Mouse (Mus musculus) CH12F3 (cell line): ENCODE data around the gene Ebi3.

Experiments used
- in situ Hi-C: fragments of 300-500 bp; cut with MboI; formaldehyde crosslinking; loops from 2 replicates; pipeline ENCODE4 v1.14.3; 2020; ENCODE audit warnings: low sequenced_read_pairs

The Ebi3 gene

DNA sequence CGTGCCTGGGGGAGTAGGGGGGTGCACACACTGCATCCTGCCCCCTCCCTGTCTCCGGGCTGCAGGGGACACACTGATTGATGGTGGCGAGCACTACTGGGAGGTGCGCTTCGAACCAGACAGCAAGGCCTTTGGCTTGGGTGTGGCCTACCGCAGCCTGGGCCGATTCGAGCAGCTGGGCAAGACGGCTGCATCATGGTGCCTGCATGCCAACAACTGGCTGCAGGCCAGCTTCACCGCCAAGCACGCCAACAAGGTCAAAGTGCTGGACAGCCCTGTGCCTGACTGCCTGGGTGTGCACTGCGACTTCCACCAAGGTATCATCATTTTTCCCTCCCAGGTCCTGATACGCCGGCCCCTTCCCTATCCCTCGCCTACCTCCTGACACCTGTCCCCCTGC lies 43.6 kb downstream of the Ebi3 start:
- in situ Hi-C loops: no loop called here

- in situ Hi-C loops: no loop called here
Observed at GRCm38 (mm10) chr17:55999794-56000499, 47.5 kb downstream of the Ebi3 start.

DNA sequence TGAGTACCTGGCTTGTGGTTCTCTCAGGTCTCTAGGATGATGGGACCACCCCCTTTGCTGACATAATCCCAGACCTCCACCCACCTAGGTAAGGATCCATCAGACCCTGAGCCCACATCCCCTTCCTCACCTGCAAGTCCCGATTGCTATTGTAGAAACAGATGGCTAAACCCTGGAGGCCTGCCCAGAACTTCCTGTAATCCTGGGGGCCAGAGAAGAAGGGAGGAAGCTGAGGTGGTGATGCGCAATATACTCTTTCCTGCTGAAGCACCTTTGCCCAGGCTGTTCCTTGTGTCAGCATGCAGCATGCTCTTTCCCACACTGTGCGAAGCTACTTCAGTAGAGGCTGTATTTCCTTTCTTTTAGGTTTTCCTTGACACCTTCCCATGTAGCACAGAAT lies 50.6 kb downstream of the Ebi3 start:
- in situ Hi-C loops: no loop called here

DNA sequence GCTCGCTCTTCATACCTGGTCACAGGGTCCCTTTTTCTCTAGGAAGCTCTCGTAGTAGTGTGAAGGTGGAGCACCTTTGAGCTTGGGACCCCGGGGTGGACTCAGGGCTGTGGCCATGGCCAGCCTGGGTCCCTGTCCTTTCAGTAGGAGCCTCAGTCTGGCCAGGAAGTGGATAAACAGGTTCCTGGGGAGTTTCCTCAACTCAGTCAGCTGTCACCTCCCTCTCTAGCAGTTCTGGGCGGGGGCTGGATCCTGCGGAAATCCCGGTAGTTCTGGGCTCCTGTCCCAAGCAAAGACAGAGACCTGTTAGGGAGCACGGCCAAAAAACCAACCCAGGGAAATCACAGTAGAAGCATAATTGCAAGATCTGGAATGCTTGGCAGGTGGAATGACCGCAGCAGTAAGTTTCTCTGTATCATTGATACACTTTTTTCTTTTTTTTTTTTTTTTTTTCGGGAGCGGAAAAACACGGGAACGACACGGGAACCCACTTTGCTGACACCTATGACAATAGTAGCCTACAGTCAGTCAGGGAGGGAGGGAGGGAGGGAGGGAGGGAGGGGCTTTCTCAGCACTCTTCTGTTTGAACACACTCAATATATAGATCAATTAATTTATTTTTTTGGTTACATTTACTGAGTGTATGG lies 53.1 kb downstream of the Ebi3 start, which contains the start of the genes Stap2 and Mpnd:
Gene Stap2, minus strand, starts transcription at position 170 of the 647 bp plus-strand sequence.
Gene Mpnd, plus strand, starts transcription at position 297 of the 647 bp plus-strand sequence.
- in situ Hi-C loops: no loop called here
